8 mouse cellular contexts compared by ENCODE assay signal in the genomic region with DNA sequence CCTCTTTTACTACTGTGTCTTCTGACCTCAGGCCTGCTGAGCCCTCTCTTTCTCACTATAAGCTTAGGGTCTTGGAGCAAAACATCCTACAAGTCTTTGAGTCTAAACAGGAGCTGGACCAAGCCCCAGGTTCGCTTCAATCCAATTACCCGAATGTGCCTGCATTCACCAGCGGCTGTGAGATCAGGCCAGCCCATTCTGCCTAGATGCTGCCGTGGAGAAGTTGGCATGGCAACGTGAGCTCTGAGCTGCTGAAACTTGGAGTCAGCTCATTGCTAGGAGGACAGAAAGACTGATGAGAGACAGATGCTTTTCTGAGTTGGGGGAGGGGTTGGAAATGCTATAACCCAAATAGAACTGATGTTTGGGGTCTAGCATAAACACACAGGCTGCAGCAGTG.
DNase-seq lines count a peak whose midpoint lies in the region; ATAC-seq and TF ChIP-seq lines count a peak whose summit lies in the region.

No protein-coding gene starts in this region.

- WGBS in heart, embryonic 16.5 days, result 39% methylated on average over 5 of the region's 5 CpGs
- 2% methylated on average over 5 of the region's 5 CpGs for WGBS in hindbrain, embryonic 16.5 days
- 8% methylated on average over 5 of the region's 5 CpGs for WGBS in limb, embryonic 14.5 days

- H3K9me3 ChIP-seq in heart, embryonic 16.5 days (replicated peaks; ENCODE audit: control insufficient read depth, low read length), result no peaks in the 10 kb centered on the region
- no peaks in the 10 kb centered on the region for H3K9me3 ChIP-seq in hindbrain, embryonic 16.5 days (ENCODE audit: control insufficient read depth, low read length)
- no peaks in the 10 kb centered on the region for H3K9me3 ChIP-seq in limb, embryonic 14.5 days (ENCODE audit: control insufficient read depth, low read length)

- peak overlapping the region; percentile 66; the same call in 1 of the 2 replicates for H3K27ac ChIP-seq in heart, embryonic 16.5 days (ENCODE audit: low read length)
- H3K27ac ChIP-seq in hindbrain, embryonic 16.5 days (ENCODE audit: low read depth, low read length), result peak overlapping the region; percentile 69
- H3K27ac ChIP-seq in limb, embryonic 14.5 days (replicated peaks; ENCODE audit: low read depth, low read length), result no peak overlapping the region

- no peaks in the 10 kb centered on the region for H3K27me3 ChIP-seq in heart, embryonic 16.5 days (ENCODE audit: control insufficient read depth, insufficient read depth, low read length)
- H3K27me3 ChIP-seq in hindbrain, embryonic 16.5 days (replicated peaks; ENCODE audit: control insufficient read depth, insufficient read depth, low read length), result no peaks in the 10 kb centered on the region
- H3K27me3 ChIP-seq in limb, embryonic 14.5 days (ENCODE audit: control insufficient read depth, insufficient read depth, low read length), result no peaks in the 10 kb centered on the region

- no peak overlapping the region for H3K4me2 ChIP-seq in heart, embryonic 16.5 days (ENCODE audit: low read depth, low read length)
- H3K4me2 ChIP-seq in hindbrain, embryonic 16.5 days (ENCODE audit: low read length), result 0 out of 2 replicates have a peak overlapping the region, but pooled peaks have one; percentile 1
- H3K4me2 ChIP-seq in limb, embryonic 14.5 days (replicated peaks; ENCODE audit: low read depth, low read length, severe bottlenecking), result no peak overlapping the region

- H3K9ac ChIP-seq in heart, embryonic 16.5 days (ENCODE audit: low read length), result no peak overlapping the region
- H3K9ac ChIP-seq in hindbrain, embryonic 16.5 days (ENCODE audit: low read depth, low read length), result no peak overlapping the region; the same call in 1 of the 2 replicates
- peak overlapping the region; percentile 31; the same call in 1 of the 2 replicates for H3K9ac ChIP-seq in limb, embryonic 14.5 days (ENCODE audit: low read depth, low read length, severe bottlenecking)

- no peak for ATAC-seq in heart, embryonic 16.5 days (replicated peaks; ENCODE audit: extremely low read depth, insufficient read depth, low FRiP score)
- peak; percentile 72 for ATAC-seq in hindbrain, embryonic 16.5 days
- peak; percentile 37; the same call in 1 of the 2 replicates for ATAC-seq in limb, embryonic 14.5 days (ENCODE audit: low FRiP score, low read depth)

- no peak for TF ChIP-seq POLR2A in limb, embryonic 14.5 days (IDR thresholded peaks at IDR 0.05; ENCODE audit: borderline replicate concordance, extremely low read depth, insufficient read depth, insufficient read length)

- intact Hi-C loops in heart, postnatal 14 days (cut with DNase I), result no loop called here

- DNase-seq in heart, postnatal 14 days, result no peak
- DNase-seq in limb, embryonic 14.5 days (ENCODE audit: low spot score), result peak; percentile 49
- DNase-seq in telencephalon, adult 2 months (ENCODE audit: low read depth, low spot score), result peak; percentile 81
- no peak for DNase-seq in yolk sac, embryonic 10.5 days (ENCODE audit: low spot score)
- no peak for DNase-seq in gastrocnemius, postnatal 25 days
- DNase-seq in cerebellum, postnatal 4 days (ENCODE audit: low spot score in 2 of 2), result no peak

- peaks cover 35% of the 10 kb centered on the region for H3K4me1 ChIP-seq in heart, embryonic 16.5 days (ENCODE audit: control insufficient read depth, insufficient read depth, low read length)
- peaks cover 29% of the 10 kb centered on the region for H3K4me1 ChIP-seq in hindbrain, embryonic 16.5 days (ENCODE audit: control insufficient read depth, insufficient read depth, low read depth, low read length)
- peaks cover 10% of the 10 kb centered on the region; the same call in 1 of the 2 replicates for H3K4me1 ChIP-seq in limb, embryonic 14.5 days (ENCODE audit: control insufficient read depth, insufficient read depth, low read length)

- no peak overlapping the region for H3K4me3 ChIP-seq in heart, embryonic 16.5 days (ENCODE audit: low read length)
- H3K4me3 ChIP-seq in hindbrain, embryonic 16.5 days (ENCODE audit: low read length), result no peak overlapping the region
- no peak overlapping the region for H3K4me3 ChIP-seq in limb, embryonic 14.5 days (replicated peaks; ENCODE audit: low read length)

- H3K36me3 ChIP-seq in heart, embryonic 16.5 days (ENCODE audit: control insufficient read depth, insufficient read depth), result no peaks in the 10 kb centered on the region
- H3K36me3 ChIP-seq in hindbrain, embryonic 16.5 days (ENCODE audit: control insufficient read depth, insufficient read depth, low read length), result no peaks in the 10 kb centered on the region
- H3K36me3 ChIP-seq in limb, embryonic 14.5 days (ENCODE audit: control insufficient read depth, insufficient read depth, low read length), result no peaks in the 10 kb centered on the region

Comparison
In these comparisons a context has a peak if more than half of its experiments do, and no peak if none do; other contexts are left out.
1. DNase-seq: peak in limb, embryonic 14.5 days (single experiment) and telencephalon, adult 2 months (single experiment); none in heart, postnatal 14 days (0 of 2), yolk sac, embryonic 10.5 days (single experiment), gastrocnemius, postnatal 25 days (single experiment) and cerebellum, postnatal 4 days (0 of 2).